Mouse (Mus musculus) intestine, embryonic 14.5 days (tissue): ENCODE measurements at regions not wholly inside any gene's neighbourhood (a gene's known extent, or its start where the extent isn't known, plus 50 kb on each side); places are given as distances from the start of the nearest gene placed in this dataset.

Experiments used
- ATAC-seq: fragments of 200-750 bp; cut with Nextera tagmentation; replicated peaks from 2 replicates; pipeline ENCODE4 v1.8.0; 2017; ENCODE audit warnings: low read depth, moderate number of reproducible peaks, moderate TSS enrichment, moderate library complexity; ENCODE audit not compliant: low FRiP score, low TSS enrichment
- DNase-seq: peaks from one replicate; pipeline ENCODE4 v3.0.0-alpha.2; 2018; ENCODE audit warnings: low spot score
- H3K27ac ChIP-seq: fragments of 300-500 bp; sonication (generic); 2 replicates; pipeline ENCODE4 v1.5.1; 2014; ENCODE audit warnings: low read depth, mild to moderate bottlenecking, control low read depth
- H3K27me3 ChIP-seq: fragments of 300-500 bp; sonication (generic); replicated peaks from 2 replicates; pipeline ENCODE4 v1.6.1; 2014; ENCODE audit warnings: low read length, control low read depth; ENCODE audit not compliant: control insufficient read depth, insufficient read depth
- H3K36me3 ChIP-seq: fragments of 300-500 bp; sonication (generic); 2 replicates; pipeline ENCODE4 v1.6.1; 2014; ENCODE audit warnings: low read length, control low read depth; ENCODE audit not compliant: control insufficient read depth, insufficient read depth
- H3K4me1 ChIP-seq: fragments of 300-500 bp; sonication (generic); replicated peaks from 2 replicates; pipeline ENCODE4 v1.6.1; 2014; ENCODE audit warnings: low read length, control low read depth, mixed read lengths; ENCODE audit not compliant: control insufficient read depth, insufficient read depth
- H3K4me2 ChIP-seq: fragments of 300-500 bp; sonication (generic); 2 replicates; pipeline ENCODE4 v1.6.1; 2014; ENCODE audit warnings: low read length
- H3K4me3 ChIP-seq: fragments of 300-500 bp; sonication (generic); 2 replicates; pipeline ENCODE4 v1.5.1; 2014; ENCODE audit warnings: low read depth, low read length, control low read depth, mixed read lengths
- H3K9ac ChIP-seq: fragments of 300-500 bp; sonication (generic); 2 replicates; pipeline ENCODE4 v1.6.1; 2014; ENCODE audit warnings: mild to moderate bottlenecking, low read length
- H3K9me3 ChIP-seq: fragments of 300-500 bp; sonication (generic); 2 replicates; pipeline ENCODE4 v1.6.1; 2016; ENCODE audit warnings: low read length, control low read depth; ENCODE audit not compliant: control insufficient read depth
- WGBS: fragments of 180-500 bp; shearing (Covaris S2); extraction: QIAGEN DNeasy Blood & Tissue Kit; methylation state at CpG from one replicate; pipeline ENCODE4 v1.1.7; 2014; 5-methylcytosine and 5-hydroxymethylcytosine counted together

DNA sequence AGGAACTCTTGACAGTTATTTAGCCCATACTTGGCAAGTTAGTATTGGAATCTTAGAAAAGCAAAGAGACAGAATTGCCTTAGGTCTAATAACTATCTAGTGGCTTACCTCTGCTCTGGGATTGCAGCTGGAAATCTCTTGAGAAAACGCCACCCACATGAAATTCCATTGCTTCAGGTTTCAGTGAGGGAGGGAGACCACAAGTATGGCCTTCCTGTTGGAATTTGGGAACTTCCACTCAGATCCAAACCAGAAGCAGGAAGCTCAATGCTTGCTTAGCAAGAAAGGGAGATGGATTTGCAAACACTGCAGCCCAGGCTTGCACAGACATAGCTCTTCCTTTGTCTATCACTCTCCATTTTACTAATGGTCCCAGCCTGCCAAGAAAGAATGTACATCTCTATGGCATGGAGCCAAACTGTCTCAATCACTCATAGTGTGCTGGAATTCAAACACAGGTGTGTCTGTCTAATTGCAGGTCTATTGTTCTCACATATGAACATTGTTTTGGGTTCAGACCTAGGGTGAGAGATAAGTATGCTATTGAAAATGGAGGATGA lies 592.1 kb downstream of the Gsdmc2 start:
- WGBS, result 56% methylated on average over 1 of the region's 1 CpGs
- Histone ChIP-seq H3K4me1 (no peaks in the 10 kb centered on the region), H3K4me2 (no peak overlapping the region), H3K36me3 (no peaks in the 10 kb centered on the region), H3K27me3 (no peaks in the 10 kb centered on the region), H3K9me3 (no peaks in the 10 kb centered on the region), H3K9ac (no peak overlapping the region), H3K27ac (no peak overlapping the region), H3K4me3 (no peak overlapping the region)
- no peak for DNase-seq
- no peak for ATAC-seq

DNA sequence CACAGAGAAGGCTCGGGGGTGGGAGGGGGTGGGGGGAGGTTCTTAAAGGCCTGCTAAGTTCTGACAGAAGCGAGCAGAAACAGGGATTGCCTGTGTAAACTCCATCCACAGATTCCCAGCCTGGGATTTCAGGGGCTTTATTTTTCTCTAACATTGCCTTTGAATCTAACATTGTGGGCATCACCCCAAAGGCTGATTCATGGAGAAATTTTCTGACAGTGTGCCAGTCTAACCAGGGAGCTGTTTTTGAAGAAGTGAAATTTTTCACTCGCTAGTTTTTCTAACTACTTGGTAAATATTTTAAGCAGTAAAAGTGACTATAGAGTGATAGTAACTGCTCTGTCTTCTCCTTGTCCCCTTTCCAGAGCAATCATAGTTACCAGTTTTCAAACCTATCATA lies 606.4 kb downstream of the Gsdmc2 start:
- H3K4me3 ChIP-seq, result no peak overlapping the region
- no peaks in the 10 kb centered on the region for H3K36me3 ChIP-seq
- no peaks in the 10 kb centered on the region for H3K27me3 ChIP-seq
- no peak for DNase-seq
- no peak overlapping the region for H3K4me2 ChIP-seq
- WGBS, result 49% methylated on average over 3 of the region's 3 CpGs
- no peaks in the 10 kb centered on the region for H3K9me3 ChIP-seq
- no peak overlapping the region for H3K9ac ChIP-seq
- no peak for ATAC-seq
- H3K27ac ChIP-seq, result no peak overlapping the region
- no peaks in the 10 kb centered on the region for H3K4me1 ChIP-seq

DNA sequence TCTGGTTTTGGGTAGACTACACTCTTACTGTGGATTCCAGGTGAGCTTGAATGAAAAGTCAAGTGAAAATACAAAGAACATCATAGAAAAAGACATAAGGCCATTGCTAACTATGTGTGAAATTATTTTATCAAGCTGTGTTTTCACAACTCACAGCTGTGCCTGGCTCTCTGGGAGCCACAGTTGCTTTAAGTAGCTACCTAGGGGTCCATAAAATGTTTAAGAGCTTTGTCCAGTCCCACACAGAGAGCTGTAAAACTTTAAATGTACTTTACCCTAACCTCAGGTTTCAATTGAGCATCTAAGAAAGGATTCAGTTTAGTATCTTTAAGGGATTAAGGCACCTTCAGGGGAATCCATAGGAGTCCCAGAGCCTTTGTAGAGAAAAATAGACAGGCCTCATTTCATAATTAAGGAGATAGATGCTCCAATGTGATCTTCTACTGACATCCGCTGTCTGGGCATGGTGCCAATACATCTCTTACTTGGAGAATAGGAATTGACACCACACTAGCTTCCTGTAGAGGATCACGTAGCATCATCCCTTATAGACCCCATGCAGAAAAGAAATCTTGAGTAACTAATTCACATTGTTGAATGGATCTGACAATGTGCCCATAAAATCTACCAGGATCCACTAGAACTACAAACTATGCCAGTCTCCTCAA lies 626.5 kb downstream of the Gsdmc2 start:
- 60% methylated on average over 2 of the region's 2 CpGs for WGBS
- DNase-seq, result no peak
- no peak overlapping the region for H3K9ac ChIP-seq

DNA sequence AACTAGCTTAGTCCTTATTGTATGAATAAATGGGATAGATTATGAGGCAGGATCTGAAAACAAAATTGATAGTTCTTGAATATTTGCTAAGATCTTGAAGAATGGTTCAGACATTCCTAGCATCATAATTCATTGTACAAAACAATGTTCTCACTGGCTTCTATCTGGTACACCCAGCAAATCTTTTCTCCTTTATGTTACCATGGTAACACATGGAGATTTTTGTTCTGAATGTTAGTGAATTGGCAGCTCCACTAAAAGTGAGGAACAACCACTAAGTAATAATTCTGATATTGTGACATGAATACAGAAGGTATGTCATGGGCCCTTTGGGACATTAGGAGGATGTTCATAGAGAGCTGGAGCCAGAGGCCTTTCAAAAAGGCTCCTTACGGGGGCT lies 639.8 kb downstream of the Gsdmc2 start:
- H3K4me1 ChIP-seq, result no peaks in the 10 kb centered on the region
- H3K27me3 ChIP-seq, result no peaks in the 10 kb centered on the region
- H3K36me3 ChIP-seq, result no peaks in the 10 kb centered on the region
- DNase-seq (no peak), ATAC-seq (no peak)
- 92% methylated on average over 1 of the region's 1 CpGs for WGBS
- no peak overlapping the region for H3K9ac ChIP-seq
- H3K27ac ChIP-seq, result no peak overlapping the region
- no peak overlapping the region for H3K4me3 ChIP-seq
- H3K4me2 ChIP-seq, result no peak overlapping the region
- H3K9me3 ChIP-seq, result no peaks in the 10 kb centered on the region

More for the DNA sequence above, 626.5 kb downstream of the Gsdmc2 start:
- no peak for ATAC-seq
- H3K27ac ChIP-seq, result no peak overlapping the region
- no peaks in the 10 kb centered on the region for H3K4me1 ChIP-seq
- H3K4me2 ChIP-seq, result no peak overlapping the region
- H3K36me3 ChIP-seq, result no peaks in the 10 kb centered on the region
- no peak overlapping the region for H3K4me3 ChIP-seq
- H3K9me3 ChIP-seq, result no peaks in the 10 kb centered on the region
- no peaks in the 10 kb centered on the region for H3K27me3 ChIP-seq

DNA sequence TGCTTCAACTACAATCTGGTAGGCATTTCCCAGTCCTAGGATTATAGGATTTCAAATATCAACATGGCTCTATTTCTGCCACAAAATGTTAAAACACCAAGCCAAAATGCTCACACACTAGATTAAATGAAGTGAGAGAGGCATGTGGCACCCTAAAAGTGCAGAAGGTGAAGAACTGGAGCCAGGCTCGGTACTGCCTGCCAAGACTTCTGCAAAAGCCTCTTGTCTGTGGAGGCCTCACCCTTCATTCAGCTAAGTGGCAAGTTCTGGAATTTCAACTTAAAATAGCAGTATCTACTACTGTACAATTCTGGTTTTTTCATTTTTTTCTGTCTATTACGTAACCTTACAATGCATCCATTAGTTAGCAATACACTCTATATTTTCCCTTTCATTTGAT lies 649.9 kb downstream of the Gsdmc2 start:
- 89% methylated on average over 2 of the region's 2 CpGs for whole genome bisulfite sequencing
- no peaks in the 10 kb centered on the region for H3K36me3 ChIP-seq
- no peak overlapping the region for H3K4me2 ChIP-seq
- H3K4me1 ChIP-seq, result peaks cover 10% of the 10 kb centered on the region
- H3K27me3 ChIP-seq, result no peaks in the 10 kb centered on the region
- ATAC-seq (no peak), DNase-seq (no peak)
- H3K4me3 ChIP-seq, result no peak overlapping the region
- no peaks in the 10 kb centered on the region for H3K9me3 ChIP-seq
- H3K27ac ChIP-seq, result no peak overlapping the region
- no peak overlapping the region for H3K9ac ChIP-seq

DNA sequence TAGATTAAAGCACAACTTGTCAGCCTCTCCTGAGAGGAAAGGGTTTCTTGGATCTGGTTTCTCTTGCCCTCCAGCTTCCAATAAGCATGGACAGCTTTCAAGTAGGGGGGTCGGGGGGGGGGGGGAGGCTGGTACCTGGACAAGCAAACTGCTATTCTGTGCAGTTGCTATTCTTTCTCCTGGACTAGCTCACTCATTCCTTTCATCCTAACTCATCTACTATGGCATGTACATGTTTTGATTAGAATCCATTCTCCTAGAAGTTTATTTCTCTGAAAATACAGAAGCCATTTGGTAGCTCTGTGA lies 650.5 kb downstream of the Gsdmc2 start:
- no peak for ATAC-seq
- 38% methylated on average over 1 of the region's 1 CpGs for WGBS
- Histone ChIP-seq H3K4me1 (peaks cover 13% of the 10 kb centered on the region), H3K9me3 (no peaks in the 10 kb centered on the region), H3K4me3 (no peak overlapping the region), H3K27ac (no peak overlapping the region), H3K4me2 (no peak overlapping the region), H3K9ac (no peak overlapping the region), H3K27me3 (no peaks in the 10 kb centered on the region), H3K36me3 (no peaks in the 10 kb centered on the region)
- no peak for DNase-seq

DNA sequence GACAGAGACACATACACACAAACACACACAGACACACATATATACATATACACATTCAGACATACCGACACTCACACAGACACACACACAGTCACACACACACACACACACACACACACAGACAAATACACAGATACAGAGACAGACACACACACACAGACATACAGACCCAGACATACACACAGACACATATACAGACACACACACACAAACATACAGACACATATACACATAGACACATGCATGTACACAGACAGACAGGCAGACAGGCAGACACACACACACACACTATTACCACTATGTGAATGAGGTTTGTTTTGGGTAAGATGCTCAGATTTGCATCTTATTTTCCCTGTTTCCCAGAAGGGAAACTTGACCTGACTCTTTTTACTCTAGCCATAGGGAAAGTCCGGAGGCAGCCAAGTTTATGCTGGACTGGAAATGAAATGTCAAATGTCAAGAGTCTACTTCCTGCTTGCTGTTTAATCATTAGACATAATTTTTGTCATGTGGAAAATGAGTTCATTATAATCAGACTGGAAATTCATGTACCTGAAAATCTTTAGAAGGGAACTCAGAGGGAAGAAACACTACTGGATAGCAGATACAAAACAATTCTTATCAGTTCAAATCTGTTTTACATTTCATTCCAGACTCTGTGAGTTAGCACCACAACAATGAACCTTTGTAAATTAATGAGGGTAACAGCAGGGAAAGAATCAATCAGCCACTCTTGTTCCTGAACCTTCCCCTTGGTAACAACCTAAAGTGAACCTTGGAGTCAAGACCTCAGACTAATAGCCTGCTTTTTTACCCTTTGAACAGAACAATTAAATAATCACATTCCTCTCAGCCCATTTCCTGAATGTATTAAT lies 651.1 kb downstream of the Gsdmc2 start:
- Histone ChIP-seq H3K9me3 (no peaks in the 10 kb centered on the region), H3K9ac (no peak overlapping the region), H3K27me3 (no peaks in the 10 kb centered on the region), H3K36me3 (no peaks in the 10 kb centered on the region), H3K4me2 (no peak overlapping the region), H3K27ac (no peak overlapping the region), H3K4me1 (peaks cover 13% of the 10 kb centered on the region), H3K4me3 (no peak overlapping the region)
- DNase-seq, result no peak
- 52% methylated on average over 2 of the region's 2 CpGs for WGBS
- no peak for ATAC-seq

DNA sequence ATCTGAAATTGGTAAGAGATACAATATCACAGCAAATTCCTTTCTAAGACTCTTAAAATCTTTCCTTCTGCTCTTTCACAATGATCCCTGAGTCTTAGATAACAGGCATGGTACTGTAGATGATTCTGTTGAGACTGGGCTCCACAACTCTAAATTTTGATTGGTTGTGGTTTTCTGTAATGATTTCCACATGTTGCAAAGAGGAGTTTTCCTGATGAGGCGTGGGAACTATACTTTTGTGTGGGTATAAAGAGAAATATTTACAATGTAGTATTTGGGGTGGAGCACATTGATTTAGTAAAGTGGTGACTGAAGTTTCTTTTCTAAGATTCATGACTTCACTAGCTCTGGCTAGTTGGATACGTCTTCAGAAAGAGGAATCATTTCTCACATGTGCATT lies 653.2 kb downstream of the Gsdmc2 start:
- no peak overlapping the region for H3K27ac ChIP-seq
- H3K9ac ChIP-seq, result no peak overlapping the region
- no peaks in the 10 kb centered on the region for H3K9me3 ChIP-seq
- WGBS, result 72% methylated on average over 2 of the region's 2 CpGs
- no peak overlapping the region for H3K4me3 ChIP-seq
- peaks cover 13% of the 10 kb centered on the region for H3K4me1 ChIP-seq
- no peak overlapping the region for H3K4me2 ChIP-seq
- DNase-seq (no peak), ATAC-seq (no peak)
- no peaks in the 10 kb centered on the region for H3K36me3 ChIP-seq
- H3K27me3 ChIP-seq, result no peaks in the 10 kb centered on the region
